Mouse (Mus musculus): ENCODE results near the gene Serinc3.
"Not testable (repeated sequence)": the region's sequence is repeated elsewhere in the genome, so short reads cannot be mapped to it uniquely, and the experiment has no call there.

Gene Serinc3

GRCm38 (mm10) chr2:163662698-163663221 lies 17.8 kb upstream of the Serinc3 start:
- DNase-seq (ENCODE audit: low spot score), result no peak

- DNase-seq (ENCODE audit: low spot score), result no peak
Measured at GRCm38 (mm10) chr2:163662076-163662475, 17.1 kb upstream of the Serinc3 start.

DNA sequence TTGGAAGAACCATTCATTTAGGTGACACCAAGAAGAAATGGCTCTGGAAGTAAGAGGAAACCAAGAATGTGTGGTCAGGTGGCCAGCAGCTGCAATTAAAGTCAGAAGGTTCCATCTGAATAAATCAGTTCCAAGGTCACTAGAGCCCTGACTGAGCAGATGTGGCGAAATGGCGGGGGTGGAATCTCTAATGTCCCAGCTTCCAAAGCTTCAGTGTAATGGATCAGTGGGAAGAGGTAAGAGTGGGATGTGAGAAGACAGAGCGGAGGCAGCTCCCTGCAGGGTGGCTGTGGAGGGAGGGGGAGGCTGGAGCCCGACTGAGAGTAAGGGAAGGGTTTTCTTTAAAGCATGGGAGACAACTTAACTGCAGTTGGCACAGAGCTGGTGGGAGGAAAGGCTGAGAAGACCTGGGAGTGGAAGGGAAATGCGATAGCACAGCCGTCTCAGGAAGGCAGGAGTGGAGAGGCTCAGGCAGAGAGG lies 16.5 kb upstream of the Serinc3 start:
- DNase-seq (ENCODE audit: low spot score), result no peak

DNA sequence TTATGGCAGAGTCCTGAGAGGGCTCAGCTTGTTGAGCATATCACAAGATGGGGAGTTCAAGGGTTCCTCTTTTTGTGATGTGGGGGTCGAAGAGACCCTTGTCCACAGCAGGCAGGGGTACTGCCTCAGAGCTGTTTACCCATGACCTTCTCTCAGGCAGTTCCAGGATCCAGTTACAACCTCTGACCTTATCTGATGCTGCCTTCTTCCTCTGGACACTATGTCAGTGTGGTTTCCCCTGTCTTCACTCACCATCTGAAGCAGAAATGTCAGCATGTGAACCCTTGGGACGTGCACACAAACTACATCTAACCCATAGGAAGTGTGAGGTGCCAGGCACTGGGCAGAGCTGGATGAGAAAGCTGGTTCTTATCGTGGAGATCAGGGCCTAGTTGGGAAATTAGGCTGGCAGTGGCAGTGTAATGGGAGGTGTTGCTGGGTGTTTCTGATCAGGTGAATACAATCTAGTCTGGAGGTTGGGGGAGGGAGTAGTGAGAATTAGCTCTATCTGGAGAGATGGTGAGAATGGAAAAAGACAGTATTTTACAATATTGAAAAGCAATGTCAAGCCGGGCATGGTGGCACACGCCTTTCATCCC lies 15.3 kb upstream of the Serinc3 start:
- DNase-seq (ENCODE audit: low spot score), result no peak

DNA sequence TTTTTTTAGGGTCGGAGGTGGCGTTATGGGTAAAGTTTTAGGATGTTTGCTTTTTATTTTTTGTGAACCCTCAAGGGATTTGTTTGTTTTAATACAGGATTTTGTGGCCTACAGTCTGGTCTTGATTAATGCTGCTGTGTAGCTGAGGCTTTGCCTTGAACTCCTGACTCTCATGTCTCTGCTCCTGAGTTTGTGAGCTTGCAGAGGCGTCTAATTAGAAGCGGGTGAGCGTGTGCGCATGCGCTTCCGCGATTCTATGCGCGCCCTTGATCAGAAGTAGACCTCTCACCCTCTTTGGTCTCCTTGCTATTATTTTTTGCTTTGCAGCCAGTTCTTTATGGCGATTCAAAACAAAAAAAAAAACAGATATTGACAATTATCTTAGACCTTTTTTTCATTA lies 14.5 kb upstream of the Serinc3 start:
- no peak for DNase-seq (ENCODE audit: low spot score)

- no peak for DNase-seq (ENCODE audit: low spot score)
Measured at GRCm38 (mm10) chr2:163658941-163659340, 14.0 kb upstream of the Serinc3 start.

GRCm38 (mm10) chr2:163657975-163658886 lies 13.3 kb upstream of the Serinc3 start, which contains the start of gene Pkig:
Pkig (plus strand) TSS chr2:163658386.
- peak; percentile 81 for DNase-seq (ENCODE audit: low spot score)

DNA sequence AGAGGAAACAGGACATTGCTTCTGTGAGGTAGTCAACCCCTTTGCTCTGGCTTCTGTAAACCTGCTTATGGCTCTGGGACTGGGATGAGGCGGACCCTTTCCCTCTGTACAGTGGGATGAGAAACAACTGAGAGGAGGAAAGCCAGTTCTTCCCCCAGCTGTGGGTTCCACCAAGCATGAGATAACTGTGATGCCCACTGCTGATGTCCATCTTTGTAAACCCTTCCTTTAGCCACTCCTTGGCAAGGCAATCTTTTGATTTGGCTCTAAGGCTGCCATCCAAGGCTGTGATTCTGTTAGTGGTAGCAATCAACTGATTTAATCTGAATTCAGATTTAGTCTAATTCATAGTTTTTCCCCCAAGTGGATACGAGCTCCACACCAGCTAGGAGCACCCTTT lies 12.6 kb upstream of the Serinc3 start:
- DNase-seq (ENCODE audit: low spot score), result no peak

GRCm38 (mm10) chr2:163655699-163656098 lies 10.8 kb upstream of the Serinc3 start:
- not testable (repeated sequence) for DNase-seq (ENCODE audit: low spot score)

DNA sequence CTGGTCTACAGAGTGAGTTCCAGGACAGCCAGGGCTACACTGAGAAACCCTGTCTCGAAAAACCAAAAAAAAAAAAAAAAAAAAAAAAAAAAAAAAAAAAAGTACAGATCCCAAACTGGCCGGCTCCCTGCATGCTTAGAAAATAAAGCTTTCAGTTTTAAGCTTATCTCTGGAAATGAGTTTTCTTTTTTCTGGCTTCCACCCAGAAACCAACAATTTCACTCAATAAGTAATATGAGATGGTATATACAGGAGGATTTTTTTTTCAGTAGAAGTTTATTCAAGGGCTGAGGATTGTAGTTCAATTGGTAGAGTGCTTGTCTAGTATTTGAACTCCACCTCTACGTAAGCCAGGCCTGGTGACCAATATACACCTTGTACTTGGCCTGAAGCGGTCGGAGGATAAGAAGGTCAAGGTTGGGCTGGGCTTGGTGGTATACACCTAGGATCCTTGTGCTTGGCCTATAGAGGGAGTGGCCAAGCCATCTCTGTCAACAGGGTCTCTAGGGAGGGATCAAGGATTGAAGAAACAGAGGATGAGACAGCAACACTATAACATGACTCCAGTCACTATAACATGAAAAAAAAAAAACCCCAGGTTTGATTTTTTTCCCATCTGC lies 1.6 kb upstream of the Serinc3 start:
- DNase-seq (ENCODE audit: low spot score), result no peak

DNA sequence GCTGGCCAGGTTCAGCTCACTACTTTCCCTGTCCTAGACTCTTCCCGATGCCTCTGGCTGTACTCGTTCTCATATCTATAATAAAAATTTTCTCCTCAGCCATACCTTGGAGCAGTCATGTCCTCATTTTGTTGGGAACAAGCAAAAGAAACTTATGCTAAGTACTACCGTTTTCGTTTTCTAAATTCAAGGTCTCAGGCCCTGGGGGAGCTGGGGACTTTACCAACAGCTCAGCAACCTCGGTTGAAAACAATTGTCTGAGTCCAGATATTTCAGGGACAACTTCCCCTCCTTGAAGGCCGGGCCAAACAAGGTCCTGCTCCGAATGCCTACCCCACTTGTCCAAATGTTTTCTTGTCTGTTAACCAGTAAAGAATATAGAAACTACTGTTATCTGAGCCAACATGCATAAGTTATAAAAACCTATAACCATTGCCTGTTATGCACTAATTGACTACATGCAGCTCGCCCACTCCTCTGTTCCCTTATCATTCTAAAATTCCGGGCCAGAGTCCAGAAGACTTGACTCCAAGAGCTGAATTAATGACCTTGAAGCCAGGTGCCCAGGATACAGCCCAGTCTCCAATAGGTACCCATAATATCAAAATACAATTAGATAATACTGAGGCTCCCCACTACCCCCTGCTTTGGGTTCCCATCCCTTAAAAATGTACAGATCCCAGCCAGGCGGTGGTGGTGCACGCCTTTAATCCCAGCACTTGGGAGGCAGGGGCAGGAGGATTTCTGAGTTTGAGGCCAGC lies 949 bp upstream of the Serinc3 start:
- DNase-seq (ENCODE audit: low spot score), result no peak

DNA sequence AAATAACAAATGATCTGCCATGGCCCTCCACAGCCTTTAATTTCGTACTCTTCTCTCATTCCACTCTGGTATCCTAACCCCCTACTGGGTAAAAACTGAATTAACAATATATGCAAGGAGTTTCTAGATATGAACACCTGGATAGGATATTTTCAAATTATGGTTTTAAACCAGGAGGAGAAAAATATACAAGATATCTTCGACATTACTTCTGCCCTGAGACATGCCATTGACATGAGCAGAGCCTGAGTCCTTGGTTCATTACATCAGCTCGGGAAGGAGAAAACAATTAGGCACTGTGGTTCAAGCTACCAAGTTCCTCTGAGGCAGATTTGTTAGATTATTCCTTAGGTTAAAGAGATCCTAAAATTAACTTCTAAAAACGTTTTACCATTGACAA lies 884 bp downstream of the Serinc3 start:
- DNase-seq (ENCODE audit: low spot score), result no peak

- DNase-seq (ENCODE audit: low spot score), result no peak
Measured at GRCm38 (mm10) chr2:163643576-163643971, 1.4 kb downstream of the Serinc3 start.

DNA sequence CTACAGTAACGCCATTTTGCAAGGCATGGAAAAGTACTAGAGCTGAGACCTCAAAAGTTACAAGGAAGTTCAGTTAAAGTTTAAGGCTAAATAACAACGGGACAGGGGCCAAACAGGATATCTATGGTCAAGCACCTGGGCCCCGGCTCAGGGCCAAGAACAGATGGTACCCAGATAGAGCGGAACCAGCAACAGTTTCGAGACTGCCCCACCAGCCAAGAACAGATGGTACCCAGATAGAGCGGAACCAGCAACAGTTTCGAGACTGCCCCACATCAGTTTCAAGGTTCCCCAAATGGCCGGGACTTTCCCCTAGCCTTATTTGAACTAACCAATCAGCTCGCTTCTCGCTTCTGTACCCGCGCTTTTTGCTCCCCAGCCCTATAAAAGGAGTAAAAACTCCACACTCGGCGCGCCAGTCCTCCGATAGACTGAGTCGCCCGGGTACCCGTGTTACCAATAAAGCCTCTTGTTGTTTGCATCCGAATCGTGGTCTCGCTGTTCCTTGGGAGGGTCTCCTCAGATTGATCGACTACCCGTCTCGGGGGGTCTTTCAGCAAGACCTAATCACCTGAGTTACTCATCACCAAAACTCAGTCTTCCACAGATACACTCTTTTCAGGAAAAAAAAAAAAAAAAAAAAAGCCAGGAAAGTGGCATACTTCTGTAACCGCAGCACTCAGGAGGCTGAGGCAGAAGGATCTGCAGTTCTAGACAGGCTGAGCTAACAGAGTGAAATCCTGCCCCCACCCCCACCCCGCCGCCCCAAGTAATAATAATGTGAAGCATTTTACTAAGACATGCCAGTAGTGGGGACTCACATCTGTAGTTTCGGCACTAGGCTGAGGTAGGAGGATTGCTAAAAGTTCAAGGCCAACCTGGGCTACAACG lies 2.0 kb downstream of the Serinc3 start:
- DNase-seq (ENCODE audit: low spot score), result peak; percentile 86

GRCm38 (mm10) chr2:163641681-163642080 lies 3.2 kb downstream of the Serinc3 start:
- DNase-seq (ENCODE audit: low spot score), result no peak

- no peak for DNase-seq (ENCODE audit: low spot score)
Measured at GRCm38 (mm10) chr2:163640493-163640892, 4.4 kb downstream of the Serinc3 start.

DNA sequence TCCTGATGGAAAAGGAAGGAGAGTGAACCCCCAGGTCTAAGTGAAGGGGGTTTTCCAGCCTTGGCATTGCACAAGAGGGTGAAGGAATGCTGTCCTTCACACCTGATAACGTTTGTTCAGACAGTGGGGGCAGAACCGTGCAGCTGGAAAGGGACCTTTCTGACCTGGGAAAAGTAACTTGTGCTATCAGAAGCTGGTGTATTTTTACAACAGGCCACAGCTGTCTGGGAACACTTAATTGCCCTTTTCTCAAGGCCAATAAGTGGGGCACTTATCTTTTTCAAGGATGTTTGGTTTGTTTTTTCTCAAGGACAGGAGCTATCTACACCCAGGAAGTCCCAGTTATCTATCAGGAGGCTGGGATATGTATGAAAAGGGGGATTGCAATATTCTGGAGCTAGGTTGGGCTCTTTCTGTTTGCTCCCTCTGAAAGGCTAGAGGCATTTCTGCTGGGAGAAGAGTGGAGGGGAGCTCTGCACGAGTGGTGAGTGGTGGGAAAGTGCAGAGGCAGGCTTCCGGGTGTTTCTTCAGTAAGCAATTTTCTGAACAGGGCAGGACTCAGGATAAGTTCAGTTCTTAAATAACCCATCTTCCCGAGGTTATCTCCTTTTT lies 7.2 kb downstream of the Serinc3 start:
- no peak for DNase-seq (ENCODE audit: low spot score)

DNA sequence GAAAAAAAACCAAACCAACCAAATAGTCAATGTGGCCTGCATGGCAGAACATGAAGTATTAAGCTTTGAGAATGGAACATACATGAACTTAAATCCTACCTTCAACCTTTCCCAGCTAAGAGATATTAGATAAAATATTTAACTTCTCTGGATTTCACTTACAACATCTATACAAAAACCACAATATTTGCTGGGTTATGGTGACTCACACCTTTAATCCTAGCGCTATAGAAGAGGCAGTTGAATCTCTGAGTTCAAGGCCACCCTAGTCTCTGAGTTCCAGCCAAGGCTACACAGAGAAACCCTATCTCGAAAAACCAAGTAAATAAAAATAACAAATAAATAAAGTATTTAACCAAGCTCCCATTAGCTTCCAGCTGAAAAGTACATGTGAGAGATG lies 8.9 kb downstream of the Serinc3 start:
- no peak for DNase-seq (ENCODE audit: low spot score)

DNA sequence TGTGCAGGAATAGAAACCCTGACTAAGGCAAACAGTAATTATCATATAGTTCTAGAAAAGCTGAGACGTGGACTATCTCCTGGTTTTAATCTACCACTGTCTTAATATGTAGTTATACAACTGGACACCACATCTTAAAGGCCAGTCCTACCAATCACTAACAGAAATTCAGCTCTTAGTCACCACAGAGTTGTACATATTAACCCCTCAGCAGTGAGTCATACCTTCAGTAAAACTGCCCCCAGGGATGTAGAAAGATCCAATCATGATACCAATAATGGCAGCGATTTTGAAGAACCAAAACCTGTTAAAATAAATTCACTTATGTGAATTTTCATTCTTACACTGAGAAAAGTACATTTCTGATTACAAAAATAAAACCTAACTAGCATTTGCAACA lies 10.7 kb downstream of the Serinc3 start:
- no peak for DNase-seq (ENCODE audit: low spot score)

- no peak for DNase-seq (ENCODE audit: low spot score)
Measured at GRCm38 (mm10) chr2:163631715-163632114, 13.2 kb downstream of the Serinc3 start.
